Mouse (Mus musculus) heart, postnatal 36 days (tissue): ENCODE data around the gene Klra8. TPM values are rescaled to one million over a fixed set of nuclear protein-coding genes. Genes with fewer than 3 reads are reported as not detected.
"Not testable (repeated sequence)": the region's sequence is repeated elsewhere in the genome, so short reads cannot be mapped to it uniquely, and the experiment has no call there.

Experiments
- DNase-seq, 2 experiments: peaks; one replicate each; pipeline ENCODE4 v3.0.0; 2021 to 2022
- intact Hi-C: fragments of 180-260 bp; cut with DNase I; formaldehyde crosslinking; loops from one replicate; pipeline ENCODE4 v1.15.1; 2025
- total RNA-seq, 2 experiments: library from RNA; stranded (reverse); gene quantifications; 2 replicates each; pipeline ENCODE4 v1.2.3; 2021

The Klra8 gene
- total RNA-seq: not detected

DNA sequence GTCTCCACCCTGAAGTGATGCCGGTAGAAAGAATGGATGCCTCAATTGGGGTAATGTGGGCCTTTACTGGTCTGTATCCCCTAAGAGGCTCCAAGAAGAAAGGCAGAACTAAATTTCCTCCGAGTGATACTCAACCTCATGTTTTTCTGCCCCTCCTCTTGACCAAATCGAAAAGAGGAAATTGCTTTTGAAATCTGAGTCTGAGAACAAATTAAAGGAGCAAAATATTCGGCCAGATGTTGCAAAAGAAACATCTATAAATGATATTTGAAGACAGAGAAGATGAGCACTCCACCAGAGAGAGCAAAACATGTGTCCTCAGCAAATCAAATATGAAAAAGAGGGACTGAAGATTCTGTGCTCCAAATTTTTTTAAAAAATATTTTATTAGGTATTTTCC is at the start of gene Klra8:
Gene Klra8, minus strand, starts transcription at position 101 of the 400 bp plus-strand sequence.
- intact Hi-C loops, DNase-seq: not testable (repeated sequence)

- DNase-seq: no peak
- intact Hi-C loops: no loop called here
Observed at GRCm38 (mm10) chr6:130110485-130110884, 19.2 kb downstream of the Klra8 start.

DNA sequence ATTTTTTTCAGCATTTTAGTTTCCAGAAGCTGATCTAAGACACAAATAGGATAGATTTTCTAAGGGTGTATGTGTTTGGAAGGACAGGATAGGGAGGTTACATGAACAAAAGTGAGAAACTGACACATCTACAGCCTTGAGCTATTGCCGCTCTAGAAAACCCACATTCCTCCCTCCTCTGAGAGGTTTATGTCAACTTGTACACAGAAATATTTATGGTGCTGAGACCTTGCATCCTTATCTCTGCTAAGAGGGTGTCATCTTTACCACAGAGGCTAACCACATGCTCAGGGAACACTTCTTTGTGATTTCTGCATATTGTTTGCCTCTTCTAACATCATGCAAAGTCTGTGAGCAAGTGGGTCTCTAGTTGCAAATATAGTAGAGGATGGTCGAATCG is 27.0 kb downstream of the Klra8 start:
- DNase-seq, intact Hi-C loops: not testable (repeated sequence)

GRCm38 (mm10) chr6:130092336-130092948 is 37.3 kb downstream of the Klra8 start:
- intact Hi-C loops: no loop called here

DNA sequence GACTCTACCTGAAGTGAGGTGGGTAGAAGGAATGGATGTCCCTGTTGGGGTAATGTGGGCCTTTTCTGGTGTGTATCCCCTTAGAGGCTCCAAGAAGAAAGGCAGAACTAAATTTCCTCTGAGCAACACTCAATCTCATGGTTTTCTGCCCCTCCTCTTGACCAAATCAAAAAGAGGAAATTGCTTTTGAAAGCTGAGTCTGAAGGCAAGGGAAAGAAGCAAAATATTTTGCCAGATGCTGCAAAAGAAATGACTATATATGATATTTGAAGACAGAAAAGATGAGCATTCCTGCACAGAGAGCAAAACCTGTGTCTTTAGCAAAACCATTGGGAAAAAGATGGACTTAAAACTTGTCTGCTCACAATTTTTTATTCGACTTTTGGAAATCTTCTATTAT is 62.5 kb downstream of the Klra8 start, which contains the start of gene Klra4:
Gene Klra4, minus strand, starts transcription at position 101 of the 400 bp plus-strand sequence.
- DNase-seq, intact Hi-C loops: not testable (repeated sequence)

More at GRCm38 (mm10) chr6:130092336-130092948, 37.3 kb downstream of the Klra8 start:
- DNase-seq: no peak

Other genes with a start within 250 kb of the Klra8 start
- not detected for gene Klra5, start 212.2 kb downstream of the Klra8 start, total RNA-seq
- gene Klra6, start 102.9 kb downstream of the Klra8 start, total RNA-seq: not detected
- not detected for gene Klra4, start 62.6 kb downstream of the Klra8 start, total RNA-seq
- gene Klra9, start 63.2 kb upstream of the Klra8 start, total RNA-seq: 1 to 10 TPM; 1.3 to 1.9 TPM
- not detected for gene Klra7, start 103.4 kb upstream of the Klra8 start, total RNA-seq
- gene Klra10, start 152.0 kb upstream of the Klra8 start, total RNA-seq: under 1 TPM in 1 of 2 experiments, not detected in 1; 0.67 TPM
- gene Klra3, start 207.7 kb upstream of the Klra8 start, total RNA-seq: not detected